Mouse (Mus musculus) adrenal gland, adult 2 months (tissue): ENCODE results near the gene Pde4c. TPM values are rescaled to one million over a fixed set of nuclear protein-coding genes. Genes with fewer than 3 reads are reported as not detected.

Experiments
- DNase-seq: peaks from one replicate; pipeline ENCODE4 v3.0.0; 2021
- polyA plus RNA-seq: library from polyadenylated mRNA; depleted of rRNA; stranded (reverse); fragments of >200 nt; gene quantifications from 2 replicates; pipeline ENCODE4 v1.2.3, GENCODE M21; 2012
- total RNA-seq, 2 experiments: library from RNA; stranded (reverse); gene quantifications; 2 replicates each; pipeline ENCODE4 v1.2.3; 2021

Gene Pde4c
- total and polyA plus RNA-seq, 3 experiments, result 0.76 to 3.3 (median 1.0) TPM

GRCm38 (mm10) chr8:70697366-70698250 lies 25.9 kb upstream of the Pde4c start:
- DNase-seq, result no peak

- DNase-seq, result peak; percentile 99
Observed at GRCm38 (mm10) chr8:70698310-70699109, 25.0 kb upstream of the Pde4c start, which contains the start of gene Jund. Gene Jund, plus strand, starts transcription at chr8:70698949.

GRCm38 (mm10) chr8:70699116-70699833 lies 24.2 kb upstream of the Pde4c start:
- DNase-seq, result peak; percentile 79

- peak; percentile 89 for DNase-seq
Observed at GRCm38 (mm10) chr8:70699834-70700554, 23.5 kb upstream of the Pde4c start.

- peak; percentile 95 for DNase-seq
Observed at GRCm38 (mm10) chr8:70700555-70700922, 23.0 kb upstream of the Pde4c start.

GRCm38 (mm10) chr8:70701048-70701981 lies 22.2 kb upstream of the Pde4c start:
- DNase-seq, result no peak

GRCm38 (mm10) chr8:70701982-70702841 lies 21.3 kb upstream of the Pde4c start:
- DNase-seq, result no peak

GRCm38 (mm10) chr8:70702842-70703182 lies 20.7 kb upstream of the Pde4c start:
- DNase-seq, result peak; percentile 91

- DNase-seq, result no peak
Observed at GRCm38 (mm10) chr8:70703287-70703686, 20.2 kb upstream of the Pde4c start, which contains the start of gene Iqcn. Gene Iqcn, plus strand, starts transcription at chr8:70703457.

- DNase-seq, result peak; percentile 86
Observed at GRCm38 (mm10) chr8:70708281-70708680, 15.2 kb upstream of the Pde4c start.

GRCm38 (mm10) chr8:70709794-70710193 lies 13.7 kb upstream of the Pde4c start:
- peak; percentile 23 for DNase-seq

- peak; percentile 72 for DNase-seq
Observed at GRCm38 (mm10) chr8:70710296-70710695, 13.2 kb upstream of the Pde4c start.

- peak; percentile 91 for DNase-seq
Observed at GRCm38 (mm10) chr8:70711041-70711440, 12.5 kb upstream of the Pde4c start.

GRCm38 (mm10) chr8:70713991-70714390 lies 9.5 kb upstream of the Pde4c start:
- no peak for DNase-seq

GRCm38 (mm10) chr8:70715086-70715485 lies 8.4 kb upstream of the Pde4c start:
- peak; percentile 62 for DNase-seq

GRCm38 (mm10) chr8:70716521-70717400 lies 6.8 kb upstream of the Pde4c start:
- no peak for DNase-seq

GRCm38 (mm10) chr8:70718297-70718696 lies 5.2 kb upstream of the Pde4c start, which contains the start of gene Gm3336:
Gene Gm3336, plus strand, starts transcription at chr8:70718543.
- DNase-seq, result peak; percentile 66

GRCm38 (mm10) chr8:70719796-70720270 lies 3.7 kb upstream of the Pde4c start:
- DNase-seq, result peak; percentile 29
